Mouse (Mus musculus): ENCODE results near the gene Abcc3. TPM values are rescaled to one million over a fixed set of nuclear protein-coding genes. Genes with fewer than 3 reads are reported as not detected.

Gene Abcc3
- total RNA-seq, 2 experiments from 2014 or later: 1.7 to 3.9 TPM

- no peak for DNase-seq
- intact Hi-C loops (cut with DNase I): no loop called here
Observed at GRCm38 (mm10) chr11:94361166-94361870, 31.5 kb downstream of the Abcc3 start.

DNA sequence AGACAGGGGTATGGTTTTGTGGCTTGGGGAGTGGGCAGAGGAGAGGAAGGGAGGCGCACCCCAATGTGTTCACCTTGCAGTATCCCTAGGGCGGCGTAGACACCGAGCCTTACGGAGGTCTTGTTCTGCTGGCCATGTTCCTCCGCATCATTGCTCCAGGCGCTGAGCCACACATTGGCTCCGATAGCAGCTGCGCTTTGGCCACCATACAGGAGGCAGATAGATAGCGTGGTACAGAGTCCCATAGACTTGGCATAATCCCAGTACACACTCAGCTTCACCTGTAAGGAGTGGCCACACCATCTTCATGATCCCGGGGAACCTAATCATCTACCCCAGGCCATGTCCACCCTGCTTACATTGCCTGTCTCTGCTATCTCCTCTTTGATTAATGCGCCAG is 33.6 kb downstream of the Abcc3 start:
- no peak for DNase-seq
- intact Hi-C loops (cut with DNase I): no loop called here

GRCm38 (mm10) chr11:94355521-94356217 is 37.1 kb downstream of the Abcc3 start:
- DNase-seq: no peak
- intact Hi-C loops (cut with DNase I): no loop called here

DNA sequence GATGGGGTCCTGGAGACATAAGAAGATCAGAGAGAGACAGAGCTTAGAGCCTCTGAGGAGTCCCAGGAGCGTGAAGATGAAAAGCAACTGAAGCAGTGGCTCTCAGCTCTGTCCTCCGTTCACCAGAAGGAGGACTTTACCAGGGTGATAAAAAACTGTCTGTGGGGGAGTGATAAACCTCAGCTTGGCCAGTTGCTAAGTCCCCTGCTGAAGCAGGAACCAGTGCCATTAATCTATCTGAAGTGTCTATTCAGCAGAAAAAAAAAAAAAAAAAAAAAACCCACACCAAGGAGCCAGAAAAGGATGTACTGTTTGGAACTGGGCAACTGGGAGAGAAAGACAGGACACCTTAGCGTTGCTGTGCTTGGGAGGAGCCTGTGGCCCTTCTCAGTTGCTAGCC is 41.7 kb downstream of the Abcc3 start:
- intact Hi-C loops (cut with DNase I): no loop called here
- no peak for DNase-seq

GRCm38 (mm10) chr11:94350337-94350736 is 42.5 kb downstream of the Abcc3 start:
- DNase-seq: no peak
- intact Hi-C loops (cut with DNase I): no loop called here

DNA sequence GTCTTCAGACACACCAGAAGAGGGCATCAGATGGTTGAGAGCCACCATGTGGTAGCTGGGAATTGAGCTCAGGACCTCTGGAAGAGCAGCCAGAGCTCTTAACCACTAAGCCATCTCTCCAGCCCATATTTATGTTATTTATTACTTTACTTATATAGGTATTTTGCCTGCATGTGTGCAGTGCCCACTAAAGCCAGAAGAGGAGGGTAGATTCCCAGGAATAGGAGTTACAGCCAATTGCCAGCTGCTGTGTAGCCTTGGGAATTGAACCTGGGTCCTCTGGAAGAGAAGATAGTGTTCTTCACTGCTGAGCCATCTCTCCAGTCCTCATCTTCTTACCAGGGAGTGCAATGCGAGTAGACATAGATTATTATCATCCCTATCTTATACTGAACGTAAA is 43.0 kb downstream of the Abcc3 start:
- intact Hi-C loops (cut with DNase I): no loop called here
- no peak for DNase-seq

GRCm38 (mm10) chr11:94347063-94347575 is 45.7 kb downstream of the Abcc3 start:
- intact Hi-C loops (cut with DNase I): no loop called here
- no peak for DNase-seq

- DNase-seq: no peak
- intact Hi-C loops (cut with DNase I): no loop called here
Observed at GRCm38 (mm10) chr11:94346611-94347010, 46.2 kb downstream of the Abcc3 start.

DNA sequence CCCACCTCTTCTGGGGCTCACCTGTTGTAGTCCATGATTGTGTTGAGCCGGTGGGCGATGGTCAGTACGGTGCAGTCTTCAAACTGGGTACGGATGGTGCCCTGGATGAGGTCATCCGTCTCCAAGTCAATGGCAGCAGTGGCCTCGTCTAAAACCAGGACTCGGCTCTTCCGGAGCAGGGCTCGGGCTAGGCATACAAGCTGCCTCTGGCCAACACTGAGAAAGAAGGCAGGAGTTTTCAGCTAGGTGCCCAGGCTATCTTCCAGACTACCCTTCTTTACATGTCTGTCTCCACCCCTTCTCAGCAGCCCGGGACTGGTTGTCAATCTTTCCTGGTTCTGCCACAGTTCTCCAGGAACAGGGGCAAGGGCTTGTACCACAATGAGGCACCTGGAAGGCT is 46.9 kb downstream of the Abcc3 start:
- intact Hi-C loops (cut with DNase I): no loop called here
- no peak for DNase-seq

GRCm38 (mm10) chr11:94344470-94344869 is 48.3 kb downstream of the Abcc3 start:
- no peak for DNase-seq
- intact Hi-C loops (cut with DNase I): no loop called here

- intact Hi-C loops (cut with DNase I): no loop called here
- DNase-seq: no peak
Observed at GRCm38 (mm10) chr11:94343955-94344358, 48.8 kb downstream of the Abcc3 start.

DNA sequence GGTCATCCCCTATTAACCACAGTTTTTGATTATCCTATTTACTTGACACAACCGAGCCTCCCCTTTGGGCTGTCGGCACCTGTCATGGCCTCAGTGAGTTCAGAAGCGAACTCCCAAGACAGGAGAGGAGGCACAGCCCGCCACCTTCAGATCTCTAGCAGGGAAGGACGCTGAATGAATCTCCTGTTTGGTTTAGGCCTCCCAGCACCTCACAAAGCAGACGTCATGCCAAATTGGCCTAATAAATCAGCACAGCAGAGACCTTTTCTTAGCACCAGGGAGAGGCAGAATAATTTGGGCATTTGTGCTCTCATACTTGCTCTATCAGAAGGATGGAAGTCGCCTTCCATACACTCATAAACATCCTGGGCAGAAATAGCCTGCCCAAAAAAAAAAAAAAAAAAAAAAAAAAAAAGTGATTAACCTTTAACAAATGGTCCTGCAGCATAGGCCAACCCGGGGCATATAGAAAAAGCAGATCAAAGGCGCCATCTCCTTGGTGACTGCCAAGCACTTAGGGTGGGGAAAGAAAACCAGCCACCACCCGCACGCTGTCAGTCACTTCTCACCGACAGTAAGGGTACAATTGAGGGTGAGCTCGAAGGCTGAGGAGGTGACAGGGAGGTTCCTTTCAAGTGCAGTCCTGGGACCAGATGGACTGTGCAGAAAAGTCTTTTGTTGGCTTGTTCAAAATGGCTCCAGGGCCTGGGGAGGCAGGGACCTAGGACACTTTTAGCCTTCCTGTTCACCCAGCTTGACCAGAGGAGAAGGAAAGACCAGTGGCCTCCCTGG is 50.5 kb downstream of the Abcc3 start:
- intact Hi-C loops (cut with DNase I): no loop called here
- no peak for DNase-seq

GRCm38 (mm10) chr11:94340948-94341933 is 51.6 kb downstream of the Abcc3 start:
- DNase-seq: no peak
- intact Hi-C loops (cut with DNase I): loop anchor here (1.0 to 2.0 kb wide), 2 partner anchors 64 to 145 kb away; partner anchors contain the start of gene Spata20

GRCm38 (mm10) chr11:94339732-94340585 is 52.8 kb downstream of the Abcc3 start:
- peak in 1 of 2 experiments; percentile 38 for DNase-seq
- intact Hi-C loops (cut with DNase I): loop anchor here (1.0 to 2.0 kb wide), 2 partner anchors 65 to 146 kb away; partner anchors contain the start of gene Spata20

DNA sequence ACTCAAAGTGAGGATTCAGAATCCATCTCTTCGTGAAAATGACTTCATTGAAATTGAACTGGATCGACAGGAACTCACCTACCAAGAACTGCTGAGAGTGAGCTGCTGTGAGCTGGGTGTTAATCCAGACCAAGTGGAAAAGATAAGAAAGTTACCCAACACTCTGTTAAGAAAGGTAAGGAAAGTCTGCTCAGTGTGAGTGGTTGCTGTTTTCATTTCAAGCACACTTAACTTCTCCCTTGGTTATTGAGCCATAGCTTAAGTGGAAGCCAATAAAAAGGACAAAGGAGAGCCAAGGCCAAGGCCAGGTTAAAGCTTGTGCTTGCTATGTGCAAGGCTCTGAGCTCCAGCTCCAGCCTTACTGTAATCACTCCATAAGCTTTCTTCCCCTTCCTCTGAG is 54.5 kb downstream of the Abcc3 start:
- intact Hi-C loops (cut with DNase I): no loop called here

DNA sequence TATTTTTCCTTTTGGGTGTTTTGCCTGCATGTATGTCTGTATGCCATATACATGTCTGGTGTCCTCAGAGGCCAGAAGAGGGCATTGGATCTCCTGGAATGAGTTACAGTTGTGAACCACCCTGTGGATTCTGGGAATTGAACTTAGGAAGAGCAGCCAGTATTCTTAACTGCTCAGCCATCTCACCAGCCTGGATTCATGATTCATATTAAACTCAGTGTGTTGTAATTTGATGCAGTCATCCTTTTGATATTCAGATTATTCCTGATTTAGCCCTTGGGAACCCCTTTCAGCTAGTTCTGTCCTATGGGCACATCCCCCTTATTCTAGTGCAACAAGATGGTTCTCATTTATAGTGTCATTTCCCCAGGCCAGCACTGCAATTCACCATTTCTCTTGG is 56.2 kb downstream of the Abcc3 start:
- intact Hi-C loops (cut with DNase I): no loop called here
- DNase-seq: no peak

More for the DNA sequence above, 54.5 kb downstream of the Abcc3 start:
- DNase-seq: no peak

DNA sequence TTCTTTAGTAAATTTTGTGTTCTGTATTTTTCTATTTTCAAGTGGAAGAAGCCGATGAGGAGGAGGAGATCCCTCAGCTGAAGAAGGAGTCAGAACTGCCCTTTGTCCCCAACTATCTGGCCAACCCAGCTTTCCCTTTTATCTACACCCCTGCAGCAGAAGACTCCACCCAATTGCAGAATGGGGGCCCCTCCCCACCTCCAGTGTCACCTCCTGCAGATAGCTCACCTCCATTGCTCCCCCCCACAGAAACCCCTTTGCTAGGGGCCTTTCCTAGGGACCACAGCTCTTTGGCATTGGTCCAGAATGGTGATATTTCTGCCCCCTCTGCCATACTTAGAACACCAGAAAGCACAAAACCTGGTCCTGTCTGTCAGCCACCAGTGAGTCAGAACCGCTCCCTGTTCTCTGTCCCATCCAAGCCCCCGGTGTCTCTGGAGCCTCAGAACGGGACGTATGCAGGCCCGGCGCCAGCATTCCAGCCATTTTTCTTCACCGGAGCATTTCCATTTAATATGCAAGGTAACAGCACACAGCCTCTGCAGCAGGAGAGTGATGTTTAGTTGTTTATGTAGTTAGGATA is 58.3 kb downstream of the Abcc3 start:
- intact Hi-C loops (cut with DNase I): loop anchor here (5.0 kb wide), 1 partner anchor 208 kb away; no protein-coding TSS in a partner anchor
- DNase-seq: no peak

DNA sequence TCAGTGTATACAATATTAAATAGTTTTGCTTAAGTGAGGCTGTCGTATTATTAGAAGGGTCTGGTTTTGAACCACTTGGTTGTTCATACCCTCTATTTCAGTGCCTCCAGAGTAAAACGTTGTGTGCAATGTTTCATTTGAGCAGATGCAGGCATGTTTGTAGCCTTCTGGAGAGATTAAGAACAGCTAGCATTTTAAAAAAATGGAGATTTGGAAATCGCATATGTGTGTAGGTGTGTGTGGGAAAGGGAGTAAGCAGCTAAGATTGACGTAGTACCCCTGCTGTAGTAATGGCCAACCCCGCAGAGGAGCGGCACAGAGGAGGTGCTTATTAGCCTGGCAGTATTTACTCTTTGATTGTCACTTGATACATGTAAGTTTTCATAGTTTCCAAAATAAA is 60.1 kb downstream of the Abcc3 start:
- DNase-seq: no peak
- intact Hi-C loops (cut with DNase I): loop anchor here (5.0 kb wide), 1 partner anchor 210 kb away; no protein-coding TSS in a partner anchor
